Mouse (Mus musculus) hindbrain, embryonic 15.5 days (tissue): Measurements from ENCODE around the gene Acoxl. TPM values are rescaled to one million over a fixed set of nuclear protein-coding genes. Genes with fewer than 3 reads are reported as not detected.

Experiments
- ATAC-seq: fragments of 200-750 bp; cut with Nextera tagmentation; 2 replicates; pipeline ENCODE4 v1.8.0; 2017; ENCODE audit warnings: low read depth, moderate number of reproducible peaks, moderate TSS enrichment; ENCODE audit not compliant: low FRiP score
- H3K27ac ChIP-seq: fragments of 300-500 bp; sonication (generic); replicated peaks from 2 replicates; pipeline ENCODE4 v1.5.1; 2015; ENCODE audit warnings: mild to moderate bottlenecking, inconsistent platforms
- H3K27me3 ChIP-seq: fragments of 300-500 bp; sonication (generic); 2 replicates; pipeline ENCODE4 v1.6.1; 2015; ENCODE audit warnings: control low read depth, inconsistent platforms
- H3K36me3 ChIP-seq: fragments of 300-500 bp; sonication (generic); 2 replicates; pipeline ENCODE4 v1.6.1; 2015; ENCODE audit warnings: control low read depth, inconsistent platforms
- H3K4me1 ChIP-seq: fragments of 300-500 bp; sonication (generic); replicated peaks from 2 replicates; pipeline ENCODE4 v1.6.1; 2015; ENCODE audit warnings: control low read depth, inconsistent platforms
- H3K4me2 ChIP-seq: fragments of 300-500 bp; sonication (generic); 2 replicates; pipeline ENCODE4 v1.6.1; 2015; ENCODE audit warnings: moderate library complexity, mild to moderate bottlenecking, inconsistent platforms
- H3K4me3 ChIP-seq: fragments of 300-500 bp; sonication (generic); 2 replicates; pipeline ENCODE4 v1.5.1; 2015; ENCODE audit warnings: mild to moderate bottlenecking, inconsistent platforms
- H3K9ac ChIP-seq: fragments of 300-500 bp; sonication (generic); 2 replicates; pipeline ENCODE4 v1.6.1; 2015; ENCODE audit warnings: inconsistent platforms
- H3K9me3 ChIP-seq: fragments of 300-500 bp; sonication (generic); 2 replicates; pipeline ENCODE4 v1.6.1; 2016; ENCODE audit warnings: control low read depth, inconsistent platforms
- WGBS: fragments of 180-500 bp; shearing (Covaris S2); methylation state at CpG from one replicate; pipeline ENCODE4 v1.1.7; 2015; 5-methylcytosine and 5-hydroxymethylcytosine counted together
- polyA plus RNA-seq: library from polyadenylated mRNA; unstranded; fragments of >200 nt; fragmentation: Nextera tagmentation; extraction: Ambion mirVana; gene quantifications from 2 replicates; pipeline ENCODE4 v1.2.1, GENCODE M21; 2015

Acoxl gene
- polyA plus RNA-seq, 1 experiment from 2014 or later, result not detected

DNA sequence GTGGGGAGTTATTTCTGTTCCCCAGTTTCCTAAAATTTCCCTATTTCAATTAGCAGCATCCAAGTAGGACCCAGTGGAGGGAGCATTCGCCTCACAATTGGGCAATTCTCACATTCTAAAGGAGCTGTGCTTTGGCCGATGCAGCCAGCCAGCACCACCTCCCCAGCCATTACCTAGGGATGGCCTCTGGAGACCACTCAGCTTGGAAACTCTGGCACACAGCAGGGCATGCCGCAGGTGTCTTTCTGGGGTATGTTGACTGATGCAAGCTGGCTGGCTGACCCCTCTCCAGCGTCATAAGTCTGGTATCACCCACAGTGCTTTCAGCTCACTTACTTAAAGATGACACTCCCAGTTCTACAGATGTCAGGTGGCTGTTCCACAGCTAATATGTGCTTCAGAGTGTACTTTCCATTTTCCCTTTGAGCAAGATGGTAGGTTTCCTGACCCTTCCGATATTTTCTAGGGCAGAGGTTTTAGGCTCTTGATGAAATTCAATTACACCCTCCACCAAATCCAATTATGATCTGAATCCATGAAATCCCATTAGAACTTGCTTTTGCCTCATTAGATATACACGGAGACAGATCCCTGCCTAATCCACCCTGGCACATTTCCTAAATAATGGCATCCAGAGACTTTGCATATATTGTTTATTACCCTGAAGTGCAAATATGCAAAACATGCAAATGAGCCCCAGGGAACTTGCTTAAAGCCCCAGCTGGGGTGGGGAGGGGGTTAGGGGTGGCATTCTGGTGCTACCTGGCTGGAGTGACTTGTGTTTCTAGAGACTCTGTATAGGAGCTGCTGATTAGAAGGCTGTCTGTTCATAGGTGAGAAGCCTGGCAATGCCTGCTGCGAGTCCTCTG, 181.6 kb downstream of the Acoxl start:
- WGBS, result 38% methylated on average over 7 of the region's 7 CpGs
- Histone ChIP-seq H3K4me2 (no peak overlapping the region), H3K27ac (no peak overlapping the region; the same call in 1 of the 2 replicates), H3K4me3 (no peak overlapping the region), H3K4me1 (peaks cover 5% of the 10 kb centered on the region; the same call in 1 of the 2 replicates), H3K9ac (no peak overlapping the region), H3K9me3 (no peaks in the 10 kb centered on the region), H3K36me3 (no peaks in the 10 kb centered on the region), H3K27me3 (no peaks in the 10 kb centered on the region)
- ATAC-seq, result no peak

DNA sequence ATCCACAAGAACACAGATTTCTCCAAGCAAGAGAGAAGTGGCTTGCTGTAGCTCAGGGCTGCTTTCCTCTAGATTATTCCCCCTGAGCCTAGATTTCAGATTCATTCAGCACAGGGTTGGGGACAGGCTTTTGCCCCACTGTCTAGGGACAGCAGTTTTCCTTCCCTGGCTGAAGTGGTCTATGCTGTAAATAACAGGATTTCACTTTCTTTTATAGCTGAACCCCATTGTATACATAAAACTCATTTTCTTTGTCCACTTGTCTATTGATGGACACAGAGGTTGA, 182.2 kb downstream of the Acoxl start:
- no peak overlapping the region for H3K4me2 ChIP-seq
- H3K27ac ChIP-seq, result no peak overlapping the region; the same call in 1 of the 2 replicates
- ATAC-seq, result no peak
- H3K4me3 ChIP-seq, result no peak overlapping the region
- H3K4me1 ChIP-seq, result peaks cover 5% of the 10 kb centered on the region; the same call in 1 of the 2 replicates
- H3K9me3 ChIP-seq, result no peaks in the 10 kb centered on the region
- no peaks in the 10 kb centered on the region for H3K36me3 ChIP-seq
- H3K9ac ChIP-seq, result no peak overlapping the region
- H3K27me3 ChIP-seq, result no peaks in the 10 kb centered on the region

DNA sequence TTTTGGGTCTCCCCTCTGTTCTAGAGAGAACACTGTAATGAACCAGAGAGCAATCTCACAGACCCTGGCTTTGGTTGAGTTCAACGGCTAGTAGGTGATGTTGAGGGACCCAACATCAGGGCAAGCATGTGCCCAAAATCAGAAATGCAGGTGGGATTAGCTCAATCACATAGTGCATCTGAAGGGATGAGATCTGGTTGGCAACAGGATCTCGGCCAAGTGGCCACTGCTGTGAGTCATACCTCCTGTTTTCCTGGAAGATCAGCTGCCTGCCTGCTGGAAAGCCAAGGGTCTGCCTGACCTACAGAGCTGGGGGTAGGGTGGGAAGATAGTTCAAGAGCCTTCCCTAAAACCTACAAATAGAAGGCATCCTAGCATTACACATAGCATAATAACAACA, 185.2 kb downstream of the Acoxl start:
- no peak for ATAC-seq
- 85% methylated on average over 2 of the region's 2 CpGs for WGBS
- H3K27ac ChIP-seq, result no peak overlapping the region
- H3K36me3 ChIP-seq, result no peaks in the 10 kb centered on the region
- H3K4me3 ChIP-seq, result no peak overlapping the region
- H3K27me3 ChIP-seq, result no peaks in the 10 kb centered on the region
- peaks cover 5% of the 10 kb centered on the region; the same call in 1 of the 2 replicates for H3K4me1 ChIP-seq
- H3K9ac ChIP-seq, result no peak overlapping the region
- no peak overlapping the region for H3K4me2 ChIP-seq
- H3K9me3 ChIP-seq, result no peaks in the 10 kb centered on the region

DNA sequence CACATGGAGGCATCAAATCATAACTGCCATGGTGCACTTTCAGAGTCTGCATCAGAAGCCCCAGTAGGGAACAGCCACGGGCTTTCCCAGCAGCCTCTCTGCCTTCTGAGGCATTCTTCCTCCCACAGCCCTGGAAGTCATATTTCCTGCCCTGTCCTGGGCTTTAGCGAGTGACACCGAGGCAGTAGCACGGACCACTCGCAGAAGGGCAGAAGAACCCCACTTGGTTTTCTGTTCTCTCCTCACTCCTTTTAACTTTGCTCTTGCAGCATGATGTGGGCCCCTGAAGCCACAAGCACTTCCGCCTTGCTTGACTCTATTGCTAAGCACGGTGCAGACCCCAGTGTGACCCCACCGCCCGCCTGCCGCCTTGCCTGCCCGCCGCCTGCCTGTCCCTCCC, 189.0 kb downstream of the Acoxl start:
- no peaks in the 10 kb centered on the region for H3K27me3 ChIP-seq
- no peaks in the 10 kb centered on the region for H3K9me3 ChIP-seq
- WGBS, result 79% methylated on average over 12 of the region's 12 CpGs
- no peaks in the 10 kb centered on the region for H3K4me1 ChIP-seq
- H3K4me3 ChIP-seq, result no peak overlapping the region
- H3K9ac ChIP-seq, result no peak overlapping the region
- no peak for ATAC-seq
- H3K4me2 ChIP-seq, result no peak overlapping the region
- no peak overlapping the region for H3K27ac ChIP-seq
- H3K36me3 ChIP-seq, result no peaks in the 10 kb centered on the region

DNA sequence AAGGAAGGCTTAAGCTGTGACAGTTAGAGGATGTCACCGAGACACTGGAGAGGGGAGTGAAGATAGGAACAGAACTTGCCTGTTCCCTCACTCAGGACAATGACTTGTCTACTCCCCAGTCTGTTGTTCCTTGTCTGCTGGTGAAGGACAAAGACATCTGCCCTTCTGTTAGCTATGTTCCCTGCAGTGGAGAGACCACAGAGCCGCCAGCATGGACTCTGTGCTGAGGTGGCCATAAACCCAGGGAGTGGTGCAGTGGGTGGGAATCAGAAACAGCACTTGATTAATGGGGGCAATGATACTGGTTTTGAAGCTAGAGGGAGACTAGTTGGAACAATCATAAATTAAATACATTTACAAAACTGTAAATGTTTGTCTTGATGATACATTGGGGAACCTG, 191.3 kb downstream of the Acoxl start:
- no peak overlapping the region for H3K27ac ChIP-seq
- H3K9ac ChIP-seq, result no peak overlapping the region
- no peak overlapping the region for H3K4me3 ChIP-seq
- 69% methylated on average over 2 of the region's 2 CpGs for WGBS
- no peaks in the 10 kb centered on the region for H3K27me3 ChIP-seq
- no peaks in the 10 kb centered on the region for H3K9me3 ChIP-seq
- no peaks in the 10 kb centered on the region for H3K4me1 ChIP-seq
- no peak overlapping the region for H3K4me2 ChIP-seq
- no peaks in the 10 kb centered on the region for H3K36me3 ChIP-seq
- ATAC-seq, result no peak

DNA sequence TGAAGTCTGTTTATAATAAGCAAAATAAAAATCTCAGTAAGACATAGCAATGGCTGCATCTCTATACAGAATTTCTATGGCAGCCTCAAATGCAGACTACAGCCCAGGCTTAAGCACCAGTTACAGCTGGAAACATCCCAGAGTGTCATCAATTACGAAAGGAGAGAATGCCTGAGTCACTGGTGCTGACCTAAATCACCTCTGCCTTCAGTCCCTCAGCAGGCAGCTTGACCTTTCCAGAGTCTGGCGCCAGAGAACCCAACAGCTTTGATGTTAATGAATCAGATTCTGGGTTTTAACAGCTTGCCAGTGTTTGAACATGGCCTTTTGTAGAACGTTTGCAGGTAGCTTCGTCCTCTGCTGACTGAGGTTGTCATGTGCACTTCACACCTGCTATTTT, 193.4 kb downstream of the Acoxl start:
- Histone ChIP-seq H3K36me3 (no peaks in the 10 kb centered on the region), H3K9me3 (no peaks in the 10 kb centered on the region), H3K9ac (no peak overlapping the region), H3K27ac (no peak overlapping the region), H3K27me3 (no peaks in the 10 kb centered on the region), H3K4me1 (no peaks in the 10 kb centered on the region), H3K4me2 (no peak overlapping the region), H3K4me3 (no peak overlapping the region)
- WGBS, result 11% methylated on average over 4 of the region's 4 CpGs
- no peak for ATAC-seq

DNA sequence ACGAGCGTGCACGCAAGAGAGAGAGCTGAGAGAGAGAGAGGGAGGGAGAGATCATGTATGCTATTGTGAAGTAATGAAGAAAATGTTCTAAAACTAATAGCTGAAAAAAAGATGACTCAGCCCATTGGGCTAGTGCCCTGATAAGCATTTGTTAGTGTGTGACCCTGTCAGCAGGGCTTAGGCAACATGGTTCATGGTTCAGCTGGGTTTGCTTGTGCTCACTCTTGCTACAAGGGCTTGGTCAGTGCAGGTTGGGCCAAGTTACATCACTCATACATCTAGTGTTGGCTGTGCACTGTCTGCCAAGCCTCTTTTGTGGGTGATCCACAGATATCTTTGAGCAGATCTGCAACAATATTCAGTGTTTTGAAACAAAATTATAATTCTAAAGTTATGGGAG, 194.8 kb downstream of the Acoxl start:
- no peaks in the 10 kb centered on the region for H3K36me3 ChIP-seq
- no peaks in the 10 kb centered on the region for H3K9me3 ChIP-seq
- H3K27ac ChIP-seq, result no peak overlapping the region
- no peak overlapping the region for H3K9ac ChIP-seq
- H3K4me2 ChIP-seq, result no peak overlapping the region
- H3K4me3 ChIP-seq, result no peak overlapping the region
- 87% methylated on average over 3 of the region's 3 CpGs for WGBS
- no peaks in the 10 kb centered on the region for H3K27me3 ChIP-seq
- H3K4me1 ChIP-seq, result no peaks in the 10 kb centered on the region
- ATAC-seq, result no peak

DNA sequence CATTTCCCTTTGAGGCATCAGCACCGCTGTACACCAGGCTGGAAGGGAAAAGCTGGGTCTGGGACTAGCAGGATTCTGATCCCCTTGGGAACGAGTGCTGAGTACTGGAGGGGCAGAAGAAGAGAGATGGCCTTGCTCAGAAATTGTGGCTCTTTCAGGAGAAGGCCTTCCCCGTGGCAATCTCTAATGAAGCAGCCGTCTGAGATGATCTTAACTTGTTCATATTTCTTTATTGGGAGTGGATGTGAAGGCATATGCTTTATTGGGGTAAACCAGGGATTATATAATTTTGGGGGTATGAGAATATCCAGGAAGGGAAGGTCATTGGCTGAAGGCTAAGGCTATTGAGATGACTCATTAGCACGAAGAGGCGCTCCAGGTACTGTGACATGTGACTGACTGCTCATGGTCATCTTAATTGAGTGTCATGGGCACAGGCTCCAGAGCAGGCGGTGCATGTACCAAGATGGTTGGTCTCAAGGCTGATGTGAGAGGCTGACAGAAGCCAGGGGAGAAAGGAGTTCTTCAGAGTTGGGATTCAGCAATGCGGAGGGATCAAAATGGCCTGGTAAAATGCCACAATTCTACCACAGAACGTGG, 195.5 kb downstream of the Acoxl start:
- no peak for ATAC-seq
- 92% methylated on average over 9 of the region's 9 CpGs for WGBS
- no peak overlapping the region for H3K4me2 ChIP-seq

DNA sequence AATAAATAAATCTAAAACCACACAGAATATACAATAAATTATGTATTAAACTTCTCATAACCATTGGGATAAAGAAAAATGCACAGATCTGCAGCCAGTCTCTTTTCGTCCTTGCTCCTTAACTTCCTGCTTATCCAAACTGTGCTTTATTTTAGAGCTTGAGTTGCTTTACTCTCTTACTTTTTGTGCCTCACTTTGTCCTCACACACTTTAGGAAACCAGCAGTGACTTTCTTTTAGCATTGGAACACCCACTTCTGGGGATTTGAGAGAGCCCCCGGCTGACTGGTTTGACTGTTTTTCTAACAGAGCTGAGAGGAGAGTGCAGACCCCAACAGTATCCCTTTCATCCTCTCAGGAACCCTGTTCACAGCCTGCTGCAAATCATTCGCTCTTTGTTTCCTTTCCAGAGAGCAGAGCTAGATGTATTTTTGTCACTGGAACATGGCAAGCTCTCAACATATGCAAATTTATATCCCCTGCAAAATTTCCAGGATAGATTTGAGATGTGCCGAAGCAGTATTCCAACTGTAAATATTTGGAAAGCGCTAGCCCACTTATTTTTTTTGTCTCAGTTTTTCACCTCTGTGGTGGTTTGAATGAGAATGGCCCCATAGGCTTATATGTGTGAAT, 199.7 kb downstream of the Acoxl start:
- no peak for ATAC-seq
- Histone ChIP-seq H3K9me3 (no peaks in the 10 kb centered on the region), H3K36me3 (no peaks in the 10 kb centered on the region), H3K27ac (no peak overlapping the region), H3K27me3 (no peaks in the 10 kb centered on the region), H3K4me3 (no peak overlapping the region), H3K9ac (no peak overlapping the region), H3K4me1 (no peaks in the 10 kb centered on the region), H3K4me2 (no peak overlapping the region)
- 91% methylated on average over 5 of the region's 5 CpGs for WGBS

More for the DNA sequence above, 195.5 kb downstream of the Acoxl start:
- H3K9ac ChIP-seq, result no peak overlapping the region
- no peak overlapping the region for H3K4me3 ChIP-seq
- no peaks in the 10 kb centered on the region for H3K4me1 ChIP-seq
- H3K27me3 ChIP-seq, result no peaks in the 10 kb centered on the region
- no peaks in the 10 kb centered on the region for H3K36me3 ChIP-seq
- no peaks in the 10 kb centered on the region for H3K9me3 ChIP-seq
- no peak overlapping the region for H3K27ac ChIP-seq

DNA sequence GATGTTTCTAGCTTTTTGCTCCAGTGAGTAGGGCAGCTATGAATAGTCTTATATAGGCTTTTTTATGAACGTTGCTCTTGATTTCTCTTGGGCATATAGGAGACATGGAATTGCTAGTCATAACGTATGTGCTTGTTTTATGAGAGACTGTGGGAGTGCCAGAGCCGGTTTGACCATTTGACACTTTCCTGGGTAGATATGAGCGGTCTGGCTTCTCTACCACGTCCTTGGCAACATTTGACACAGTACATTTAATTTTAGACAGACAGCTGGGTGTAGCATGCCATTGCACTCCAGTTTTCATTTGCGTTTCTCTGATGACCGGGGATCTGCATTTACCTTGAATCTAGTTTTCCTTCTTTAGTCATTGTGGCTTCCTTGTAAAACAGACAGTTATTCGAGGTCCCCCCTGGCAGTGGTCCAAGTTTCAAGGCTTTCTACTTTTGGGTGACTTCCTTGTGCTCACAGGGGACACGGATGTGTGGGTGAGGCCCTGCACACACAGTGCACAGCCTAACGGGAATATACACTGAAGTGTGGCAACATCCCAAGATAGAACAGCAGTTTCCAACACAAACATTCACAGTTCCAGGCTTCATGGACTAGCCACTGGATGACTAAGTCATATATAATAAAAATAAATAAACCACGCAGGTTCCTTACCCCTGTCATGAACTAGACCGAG, 202.5 kb downstream of the Acoxl start:
- no peak overlapping the region for H3K27ac ChIP-seq
- 80% methylated on average over 12 of the region's 12 CpGs for WGBS
- no peak overlapping the region for H3K4me3 ChIP-seq
- no peak overlapping the region for H3K4me2 ChIP-seq
- no peaks in the 10 kb centered on the region for H3K27me3 ChIP-seq
- H3K36me3 ChIP-seq, result no peaks in the 10 kb centered on the region
- no peak for ATAC-seq
- H3K9ac ChIP-seq, result no peak overlapping the region
- no peaks in the 10 kb centered on the region for H3K4me1 ChIP-seq
- no peaks in the 10 kb centered on the region for H3K9me3 ChIP-seq

DNA sequence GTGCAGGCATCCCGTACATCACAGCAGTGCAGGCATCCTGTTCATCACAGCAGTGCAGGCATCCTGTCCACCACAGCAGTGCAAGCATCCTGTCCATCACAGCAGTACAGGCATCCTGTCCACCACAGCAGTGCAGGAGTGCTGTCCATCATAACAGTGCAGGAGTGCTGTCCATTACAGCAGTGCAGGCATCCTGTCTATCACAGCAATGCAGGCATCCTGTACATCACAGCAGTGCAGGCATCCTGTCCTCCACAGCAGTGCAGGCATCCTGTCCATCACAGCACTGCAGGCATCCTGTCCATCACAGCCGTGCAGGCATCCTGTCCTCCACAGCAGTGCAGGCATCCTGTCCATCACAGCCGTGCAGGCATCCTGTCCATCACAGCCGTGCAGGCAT, 207.8 kb downstream of the Acoxl start:
- Histone ChIP-seq H3K4me3 (no peak overlapping the region), H3K9ac (no peak overlapping the region), H3K27me3 (no peaks in the 10 kb centered on the region), H3K36me3 (no peaks in the 10 kb centered on the region), H3K4me1 (no peaks in the 10 kb centered on the region), H3K4me2 (no peak overlapping the region), H3K9me3 (no peaks in the 10 kb centered on the region), H3K27ac (no peak overlapping the region)
- WGBS, result 51% methylated on average over 4 of the region's 4 CpGs
- no peak for ATAC-seq

DNA sequence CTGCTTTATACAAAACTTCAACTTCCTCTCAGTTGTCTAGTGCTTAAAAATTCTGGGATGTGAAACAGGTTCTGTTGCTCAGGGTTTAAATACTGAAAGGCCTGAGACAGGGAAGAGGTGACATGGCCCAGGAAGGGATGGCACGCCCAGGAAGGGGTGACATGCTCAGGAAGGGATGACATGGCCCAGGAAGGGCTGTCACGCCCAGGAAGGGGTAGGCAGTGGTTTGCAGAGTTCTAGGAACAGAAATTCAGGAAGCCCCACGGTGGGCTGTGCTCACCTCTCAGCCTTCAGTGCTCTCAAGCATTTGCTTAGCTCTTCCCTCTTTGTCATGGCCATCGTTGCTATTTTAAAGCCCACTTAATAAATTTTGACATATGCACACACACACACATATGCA, 216.2 kb downstream of the Acoxl start:
- Histone ChIP-seq H3K27ac (no peak overlapping the region), H3K4me1 (no peaks in the 10 kb centered on the region), H3K9ac (no peak overlapping the region), H3K36me3 (no peaks in the 10 kb centered on the region), H3K4me3 (no peak overlapping the region), H3K9me3 (no peaks in the 10 kb centered on the region), H3K4me2 (no peak overlapping the region), H3K27me3 (no peaks in the 10 kb centered on the region)
- no peak for ATAC-seq
- 82% methylated on average over 4 of the region's 4 CpGs for WGBS
